Mouse (Mus musculus) erythroblast, embryonic 14.5 days (primary cell): ENCODE results near the gene Exoc3l.

ENCODE experiments used
- GATA1 ChIP-seq: IDR thresholded peaks from 2 replicates; pipeline ENCODE4 v1.6.1; 2012; ENCODE audit warnings: low read length, inconsistent platforms, mixed read lengths
- TAL1 ChIP-seq: IDR thresholded peaks from 3 replicates; pipeline ENCODE4 v1.6.1; 2012; ENCODE audit warnings: low read length, inconsistent platforms, mixed read lengths

DNA sequence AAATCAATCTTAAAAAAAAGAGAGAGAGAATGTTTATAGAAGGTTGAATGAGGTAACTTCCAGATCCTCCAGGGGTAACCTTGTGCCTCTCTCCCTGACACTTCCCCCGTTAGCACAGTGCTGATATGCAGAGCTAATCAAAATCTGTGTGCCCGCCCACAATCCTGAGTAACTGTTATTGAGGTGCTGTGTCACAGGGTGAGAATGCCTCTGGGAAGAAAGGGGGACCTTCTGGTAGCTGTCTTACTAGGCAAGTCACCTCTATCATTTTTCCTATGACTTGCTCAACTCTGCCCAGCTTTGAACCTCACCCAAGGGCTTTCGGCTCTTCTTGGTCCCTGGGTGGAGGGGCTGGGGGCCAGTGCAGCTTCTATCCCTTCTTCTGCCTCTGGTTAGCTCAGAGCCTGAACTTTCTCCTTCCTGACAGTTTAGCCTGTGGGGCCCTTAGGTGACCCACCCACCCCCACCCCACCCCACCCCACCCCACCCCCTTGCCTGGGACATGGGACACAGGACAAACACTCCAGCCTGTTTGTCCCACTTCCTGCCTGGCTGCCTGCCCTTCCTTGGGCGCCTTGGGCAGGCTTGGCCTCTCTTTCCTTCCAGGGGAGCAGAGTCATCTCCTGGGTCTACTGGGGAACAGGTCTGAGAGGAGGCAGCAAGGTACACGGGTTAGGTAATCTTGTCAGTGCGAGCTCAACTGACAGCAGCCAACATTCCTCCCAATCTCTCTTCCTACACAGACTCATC is 44.2 kb upstream of the Exoc3l start:
- no peak for TF ChIP-seq TAL1
- TF ChIP-seq GATA1, result no peak
